Mouse (Mus musculus) midbrain, embryonic 11.5 days (tissue): ENCODE results near the gene Slc2a5. TPM values are rescaled to one million over a fixed set of nuclear protein-coding genes. Genes with fewer than 3 reads are reported as not detected.

Experiments used
- ATAC-seq: fragments of 200-750 bp; cut with Nextera tagmentation; 2 replicates; pipeline ENCODE4 v1.8.0; 2017; ENCODE audit warnings: moderate TSS enrichment, moderate library complexity; ENCODE audit not compliant: low FRiP score
- DNase-seq: peaks from one replicate; pipeline ENCODE4 v3.0.0; 2015; ENCODE audit warnings: low spot score; ENCODE audit errors: missing footprints
- H3K27ac ChIP-seq: fragments of 300-500 bp; sonication (generic); 2 replicates; pipeline ENCODE4 v1.5.1; 2014; ENCODE audit warnings: low read depth, low read length
- H3K27me3 ChIP-seq: fragments of 300-500 bp; sonication (generic); 2 replicates; pipeline ENCODE4 v1.6.1; 2014; ENCODE audit warnings: mild to moderate bottlenecking, low read length, moderate library complexity, mixed read lengths; ENCODE audit not compliant: control insufficient read depth, insufficient read depth
- H3K36me3 ChIP-seq: fragments of 300-500 bp; sonication (generic); 2 replicates; pipeline ENCODE4 v1.6.1; 2014; ENCODE audit warnings: mild to moderate bottlenecking, low read length, moderate library complexity, mixed read lengths; ENCODE audit not compliant: control insufficient read depth, insufficient read depth
- H3K4me1 ChIP-seq: fragments of 300-500 bp; sonication (generic); 2 replicates; pipeline ENCODE4 v1.6.1; 2014; ENCODE audit warnings: low read length; ENCODE audit not compliant: control insufficient read depth, insufficient read depth
- H3K4me2 ChIP-seq: fragments of 300-500 bp; sonication (generic); 2 replicates; pipeline ENCODE4 v1.6.1; 2014; ENCODE audit warnings: mild to moderate bottlenecking, moderate library complexity
- H3K4me3 ChIP-seq: fragments of 300-500 bp; sonication (generic); 2 replicates; pipeline ENCODE4 v1.5.1; 2014; ENCODE audit warnings: low read depth, low read length
- H3K9ac ChIP-seq: fragments of 300-500 bp; sonication (generic); 2 replicates; pipeline ENCODE4 v1.6.1; 2014; ENCODE audit warnings: low read length
- H3K9me3 ChIP-seq: fragments of 300-500 bp; sonication (generic); 2 replicates; pipeline ENCODE4 v1.6.1; 2016; ENCODE audit warnings: low read length; ENCODE audit not compliant: control insufficient read depth
- WGBS: fragments of 180-500 bp; shearing (Covaris S2); extraction: QIAGEN DNeasy Blood & Tissue Kit; methylation state at CpG from one replicate; pipeline ENCODE4 v1.1.7; 2014; 5-methylcytosine and 5-hydroxymethylcytosine counted together
- polyA plus RNA-seq: library from polyadenylated mRNA; unstranded; fragments of >200 nt; fragmentation: Nextera tagmentation; extraction: Ambion mirVana; gene quantifications from 2 replicates; pipeline ENCODE4 v1.2.1, GENCODE M21; 2014

The Slc2a5 gene
- polyA plus RNA-seq, 1 experiment from 2014 or later: 1.6 TPM

DNA sequence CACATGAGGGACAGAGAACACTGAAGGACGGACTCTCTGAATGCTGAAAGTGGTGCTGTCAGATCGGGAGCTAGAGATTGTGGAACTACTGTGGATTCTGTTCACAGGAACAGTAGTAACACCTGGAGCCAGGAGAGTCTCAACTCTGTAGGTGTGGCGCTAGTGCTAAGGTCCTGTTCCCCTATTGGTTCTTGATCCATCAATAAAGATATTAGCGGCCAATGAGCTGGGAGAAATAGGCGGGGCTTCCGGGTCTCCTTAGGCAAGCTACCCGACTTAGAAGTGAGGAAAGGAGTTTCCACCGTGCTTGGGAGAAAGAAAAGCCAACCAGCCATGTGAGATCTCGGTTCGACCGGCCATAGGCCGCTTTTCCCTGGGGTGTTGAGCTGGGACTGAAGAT is 25.2 kb downstream of the Slc2a5 start:
- Histone ChIP-seq H3K4me3 (no peak overlapping the region), H3K36me3 (no peaks in the 10 kb centered on the region), H3K27me3 (no peaks in the 10 kb centered on the region), H3K4me2 (no peak overlapping the region), H3K9me3 (no peaks in the 10 kb centered on the region), H3K9ac (no peak overlapping the region), H3K4me1 (no peaks in the 10 kb centered on the region), H3K27ac (no peak overlapping the region)
- ATAC-seq: no peak
- 18% methylated on average over 12 of the region's 12 CpGs for WGBS
- no peak for DNase-seq

DNA sequence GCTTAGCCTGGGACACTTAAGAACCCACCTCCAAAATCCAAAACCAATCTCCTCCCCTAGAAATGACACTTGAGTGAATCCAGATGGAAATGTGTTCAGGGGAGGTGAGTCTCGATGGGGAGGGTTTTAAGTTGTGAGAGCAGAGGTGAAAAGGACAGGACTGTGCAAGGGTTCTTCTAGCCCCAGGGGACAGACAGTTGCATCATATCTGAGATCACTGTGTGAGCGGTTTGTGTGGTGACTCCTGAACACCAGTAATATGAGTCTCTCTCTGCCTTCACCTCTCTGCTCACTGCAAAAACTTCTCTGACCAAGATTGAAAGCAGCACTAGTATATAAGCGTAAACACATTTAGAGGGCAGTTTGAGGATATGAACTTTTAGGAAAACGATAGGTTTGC is 27.2 kb downstream of the Slc2a5 start:
- Histone ChIP-seq H3K4me2 (no peak overlapping the region), H3K4me1 (no peaks in the 10 kb centered on the region), H3K27ac (no peak overlapping the region), H3K9ac (no peak overlapping the region), H3K9me3 (no peaks in the 10 kb centered on the region), H3K36me3 (no peaks in the 10 kb centered on the region), H3K4me3 (no peak overlapping the region), H3K27me3 (no peaks in the 10 kb centered on the region)
- DNase-seq: peak; percentile 82
- WGBS: 87% methylated on average over 4 of the region's 4 CpGs
- ATAC-seq: no peak

DNA sequence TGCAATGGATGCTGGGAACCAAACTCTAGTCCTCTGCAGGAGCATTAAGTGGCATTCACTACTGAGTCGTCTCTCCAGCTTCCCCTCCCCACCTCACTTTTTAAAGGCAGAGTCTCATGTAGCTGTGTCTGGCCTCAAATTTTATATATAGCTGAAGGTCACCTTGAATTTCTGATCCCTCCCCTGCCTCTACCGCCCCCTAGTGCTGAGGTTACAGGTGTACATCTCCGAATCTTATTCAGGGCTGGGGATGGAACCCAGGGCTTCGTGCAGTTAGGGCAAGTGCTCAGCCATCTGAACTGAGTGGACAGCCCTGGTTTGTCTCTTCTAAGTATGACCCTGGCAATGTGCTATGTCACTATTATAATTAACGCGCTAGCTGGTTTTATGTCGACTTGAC is 32.0 kb downstream of the Slc2a5 start:
- Histone ChIP-seq H3K27ac (no peak overlapping the region), H3K9me3 (no peaks in the 10 kb centered on the region), H3K9ac (no peak overlapping the region), H3K27me3 (no peaks in the 10 kb centered on the region), H3K4me2 (no peak overlapping the region), H3K4me1 (no peaks in the 10 kb centered on the region), H3K4me3 (no peak overlapping the region), H3K36me3 (no peaks in the 10 kb centered on the region)
- ATAC-seq: no peak
- DNase-seq: no peak
- WGBS: 78% methylated on average over 7 of the region's 7 CpGs

DNA sequence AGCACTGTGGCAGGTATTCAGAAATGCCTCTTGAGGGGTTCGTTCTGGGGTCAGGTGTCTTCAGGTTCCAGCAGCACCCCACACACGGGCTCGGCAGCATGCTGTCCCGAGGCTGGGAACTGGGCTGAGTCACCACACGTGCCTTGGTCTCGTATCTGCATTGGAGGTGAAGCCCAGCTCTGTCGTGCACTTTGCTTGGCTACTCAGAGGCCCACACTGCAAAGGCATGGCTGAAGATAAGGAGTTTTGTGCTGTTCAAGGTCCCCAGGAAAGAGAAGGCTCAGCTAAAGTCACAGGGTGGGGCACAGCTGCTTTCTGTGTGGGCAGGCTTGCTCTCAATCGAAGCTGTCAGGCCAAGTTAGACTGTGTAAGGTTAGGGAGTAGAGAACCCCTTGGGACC is 33.4 kb downstream of the Slc2a5 start:
- H3K4me2 ChIP-seq: no peak overlapping the region
- no peak overlapping the region for H3K9ac ChIP-seq
- H3K9me3 ChIP-seq: no peaks in the 10 kb centered on the region
- no peaks in the 10 kb centered on the region for H3K4me1 ChIP-seq
- 91% methylated on average over 8 of the region's 8 CpGs for WGBS
- DNase-seq: no peak
- no peak overlapping the region for H3K4me3 ChIP-seq
- no peak for ATAC-seq
- H3K27ac ChIP-seq: no peak overlapping the region
- no peaks in the 10 kb centered on the region for H3K36me3 ChIP-seq
- no peaks in the 10 kb centered on the region for H3K27me3 ChIP-seq

DNA sequence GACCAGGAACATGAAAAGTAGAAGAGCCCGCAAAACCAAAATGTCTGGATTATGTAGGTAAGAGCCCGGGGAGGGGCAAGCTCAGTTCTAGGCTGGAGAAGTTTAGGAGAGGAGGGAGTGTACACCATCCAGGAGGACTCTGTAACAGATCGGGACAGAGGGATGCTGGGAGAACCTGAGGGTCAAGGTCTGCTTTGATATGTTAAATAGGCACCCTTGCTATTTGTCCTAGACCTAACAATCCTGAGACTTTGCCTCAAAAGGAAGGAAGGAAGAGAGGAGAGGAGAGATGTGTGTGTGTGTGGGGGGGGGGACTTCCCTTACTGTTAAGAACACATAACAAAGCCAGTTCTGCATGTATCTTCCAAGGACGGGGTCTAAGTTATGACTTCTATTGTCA is 36.2 kb downstream of the Slc2a5 start:
- no peaks in the 10 kb centered on the region for H3K4me1 ChIP-seq
- H3K27me3 ChIP-seq: no peaks in the 10 kb centered on the region
- no peaks in the 10 kb centered on the region for H3K36me3 ChIP-seq
- no peak overlapping the region for H3K9ac ChIP-seq
- H3K9me3 ChIP-seq: no peaks in the 10 kb centered on the region
- 84% methylated on average over 4 of the region's 4 CpGs for WGBS
- H3K4me3 ChIP-seq: no peak overlapping the region
- DNase-seq (peak; percentile 47), ATAC-seq (no peak)
- no peak overlapping the region for H3K27ac ChIP-seq
- no peak overlapping the region for H3K4me2 ChIP-seq

DNA sequence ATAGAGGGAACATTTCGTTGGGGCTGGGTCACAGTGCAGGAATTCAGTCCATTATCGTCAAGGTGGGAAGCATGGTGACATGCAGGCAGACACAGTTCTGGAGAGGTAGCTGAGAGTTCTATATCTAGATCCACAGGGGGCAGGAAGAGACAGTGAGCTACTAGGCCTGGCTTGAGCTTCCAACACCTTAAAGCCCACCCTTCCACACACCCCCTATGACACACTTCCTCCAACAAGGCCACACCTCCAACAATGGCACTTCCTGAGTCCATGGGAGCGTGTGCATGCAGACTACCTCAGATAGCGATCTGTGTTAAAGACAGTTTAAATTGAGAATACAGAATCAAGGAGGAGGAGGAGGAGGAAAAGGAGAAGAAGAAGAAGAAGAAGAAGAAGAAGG is 36.6 kb downstream of the Slc2a5 start:
- no peaks in the 10 kb centered on the region for H3K9me3 ChIP-seq
- 82% methylated on average over 4 of the region's 4 CpGs for WGBS
- H3K27ac ChIP-seq: no peak overlapping the region
- H3K9ac ChIP-seq: no peak overlapping the region
- H3K36me3 ChIP-seq: no peaks in the 10 kb centered on the region
- H3K4me3 ChIP-seq: no peak overlapping the region
- H3K4me1 ChIP-seq: no peaks in the 10 kb centered on the region
- no peak overlapping the region for H3K4me2 ChIP-seq
- DNase-seq (peak; percentile 59), ATAC-seq (no peak)
- H3K27me3 ChIP-seq: no peaks in the 10 kb centered on the region

DNA sequence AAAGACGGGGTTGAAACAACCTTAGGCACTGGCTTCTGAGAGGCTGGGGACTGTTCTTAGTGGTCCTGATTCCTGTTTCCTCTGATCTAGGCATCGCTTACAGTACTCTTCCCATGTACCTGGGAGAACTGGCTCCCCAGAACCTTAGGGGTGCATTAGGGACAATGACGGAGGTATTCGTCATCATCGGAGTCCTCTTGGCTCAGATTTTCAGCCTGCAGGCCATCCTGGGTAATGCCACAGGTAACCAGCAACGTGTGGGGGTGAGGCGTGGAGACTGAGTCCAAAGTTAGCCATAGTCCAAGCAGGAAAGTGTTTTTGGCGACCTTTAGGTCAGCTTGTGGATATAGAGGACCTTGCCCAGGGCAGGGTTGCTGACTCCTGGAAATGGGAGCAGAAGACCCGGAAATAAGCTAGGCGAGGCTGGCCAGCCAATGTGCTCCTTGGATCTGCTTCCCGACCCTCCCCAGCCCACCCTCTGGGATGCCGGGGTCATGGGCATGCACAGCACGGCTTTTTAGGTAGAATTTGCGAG is 38.3 kb downstream of the Slc2a5 start:
- WGBS: 65% methylated on average over 14 of the region's 14 CpGs
- H3K27ac ChIP-seq: no peak overlapping the region
- H3K27me3 ChIP-seq: no peaks in the 10 kb centered on the region
- no peak overlapping the region for H3K9ac ChIP-seq
- no peaks in the 10 kb centered on the region for H3K36me3 ChIP-seq
- no peak overlapping the region for H3K4me3 ChIP-seq
- H3K4me1 ChIP-seq: no peaks in the 10 kb centered on the region
- ATAC-seq (no peak), DNase-seq (peak; percentile 73)
- H3K9me3 ChIP-seq: no peaks in the 10 kb centered on the region
- H3K4me2 ChIP-seq: no peak overlapping the region

DNA sequence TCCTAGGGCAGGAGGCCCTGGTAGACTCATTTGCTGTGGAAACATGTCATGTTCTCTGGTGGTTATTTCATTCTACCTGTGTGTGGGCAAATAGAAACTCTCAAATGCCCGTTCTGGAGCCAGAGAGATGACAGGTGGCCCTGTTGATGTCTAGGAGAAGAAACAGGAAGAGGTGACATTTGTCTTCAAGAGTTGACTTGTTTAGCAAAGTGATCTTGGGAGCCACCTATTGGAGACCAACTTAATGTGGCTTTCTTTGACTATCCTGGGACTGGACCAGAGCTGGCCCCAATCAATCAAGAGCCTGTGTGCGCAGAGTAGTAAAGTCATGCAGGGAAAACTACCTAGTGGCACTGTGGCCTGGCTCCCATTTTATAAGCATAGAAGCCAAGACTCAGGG is 40.4 kb downstream of the Slc2a5 start:
- no peaks in the 10 kb centered on the region for H3K4me1 ChIP-seq
- no peaks in the 10 kb centered on the region for H3K9me3 ChIP-seq
- no peak overlapping the region for H3K27ac ChIP-seq
- ATAC-seq: no peak
- no peak for DNase-seq
- no peaks in the 10 kb centered on the region for H3K27me3 ChIP-seq
- no peak overlapping the region for H3K4me3 ChIP-seq
- no peak overlapping the region for H3K4me2 ChIP-seq
- no peak overlapping the region for H3K9ac ChIP-seq
- no peaks in the 10 kb centered on the region for H3K36me3 ChIP-seq
- 88% methylated on average over 2 of the region's 2 CpGs for WGBS

DNA sequence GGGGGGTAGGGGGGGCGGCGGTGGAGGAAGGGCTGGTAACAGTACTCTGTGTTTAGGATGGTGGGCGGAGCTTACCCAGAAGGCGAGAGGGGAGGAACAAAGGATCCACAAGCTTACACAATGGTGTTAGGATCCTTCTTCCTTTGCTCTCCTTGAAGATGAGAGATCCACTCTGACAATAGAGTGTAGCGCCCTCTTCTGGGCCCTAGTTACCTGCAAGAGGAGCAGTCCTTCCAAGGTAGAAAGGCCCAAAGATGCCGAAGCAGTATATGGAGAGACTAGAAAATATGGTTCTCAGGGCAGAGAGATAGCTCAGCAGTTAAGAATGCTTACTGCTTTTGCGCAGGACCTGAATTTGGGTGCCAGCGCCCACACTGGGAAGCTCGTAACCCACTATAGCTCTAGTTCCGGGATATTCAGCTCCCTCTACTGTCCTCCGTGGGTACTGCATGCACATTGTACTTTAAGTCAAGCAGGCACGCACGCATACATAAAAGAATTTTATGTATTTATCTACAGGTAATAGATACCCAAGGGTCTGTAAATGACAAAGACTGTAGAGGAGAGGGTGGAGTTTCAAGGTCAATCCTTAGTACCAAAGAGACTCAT is 43.6 kb downstream of the Slc2a5 start:
- 70% methylated on average over 13 of the region's 13 CpGs for WGBS
- no peak for DNase-seq
- H3K36me3 ChIP-seq: no peaks in the 10 kb centered on the region
- H3K9me3 ChIP-seq: no peaks in the 10 kb centered on the region
- ATAC-seq: no peak
- no peak overlapping the region for H3K4me2 ChIP-seq
- no peaks in the 10 kb centered on the region for H3K27me3 ChIP-seq
- H3K27ac ChIP-seq: no peak overlapping the region
- no peak overlapping the region for H3K9ac ChIP-seq
- no peaks in the 10 kb centered on the region for H3K4me1 ChIP-seq
- no peak overlapping the region for H3K4me3 ChIP-seq
